Mouse (Mus musculus) small intestine, adult 2 months (tissue): ENCODE measurements around the gene Npas4. TPM values are rescaled to one million over a fixed set of nuclear protein-coding genes. Genes with fewer than 3 reads are reported as not detected.

Experiments used
- H3K27ac ChIP-seq: fragments of 200-500 bp; 2 replicates; pipeline ENCODE4 v1.5.1; 2012; ENCODE audit warnings: low read depth, low read length, control low read depth, inconsistent platforms; ENCODE audit not compliant: insufficient read depth
- H3K27me3 ChIP-seq: fragments of 200-500 bp; 2 replicates; pipeline ENCODE4 v1.6.1; 2012; ENCODE audit warnings: mild to moderate bottlenecking, moderate library complexity, low read length, inconsistent platforms; ENCODE audit not compliant: control insufficient read depth, insufficient read depth
- H3K36me3 ChIP-seq: fragments of 200-500 bp; 2 replicates; pipeline ENCODE4 v1.6.1; 2012; ENCODE audit warnings: mild to moderate bottlenecking, low read length, control low read depth, inconsistent platforms; ENCODE audit not compliant: control insufficient read depth, insufficient read depth
- H3K4me1 ChIP-seq: fragments of 200-500 bp; 2 replicates; pipeline ENCODE4 v1.6.1; 2012; ENCODE audit warnings: low read length, inconsistent platforms, mixed read lengths; ENCODE audit not compliant: control insufficient read depth, insufficient read depth, insufficient read length
- H3K4me3 ChIP-seq: fragments of 200-500 bp; 2 replicates; pipeline ENCODE4 v1.5.1; 2012; ENCODE audit warnings: low read depth, mild to moderate bottlenecking, control low read depth, inconsistent platforms, low read length, moderate library complexity
- CTCF ChIP-seq: fragments of 200-500 bp; IDR thresholded peaks from 2 replicates; pipeline ENCODE4 v1.5.1; 2012; ENCODE audit warnings: low read depth, mild to moderate bottlenecking, control low read depth, inconsistent platforms, low read length, moderate library complexity, mixed read lengths; ENCODE audit not compliant: insufficient replicate concordance, insufficient read length; ENCODE audit errors: extremely low read depth
- POLR2A ChIP-seq: fragments of 200-500 bp; IDR thresholded peaks from 2 replicates; pipeline ENCODE4 v1.6.1; 2012; ENCODE audit warnings: low read depth, mild to moderate bottlenecking, control low read depth, inconsistent platforms, low read length, moderate library complexity
- WGBS: fragments of 180-500 bp; shearing (Covaris S2); methylation state at CpG from one replicate; pipeline ENCODE4 v1.1.7; 2018; 5-methylcytosine and 5-hydroxymethylcytosine counted together
- polyA plus RNA-seq: library from polyadenylated mRNA; depleted of rRNA; stranded (reverse); fragments of >200 nt; gene quantifications from 2 replicates; pipeline ENCODE4 v1.2.3, GENCODE M21; 2012

Npas4 gene
- polyA plus RNA-seq, 1 experiment, result 0.96 TPM

GRCm38 (mm10) chr19:5023621-5024479 lies 33.7 kb upstream of the Npas4 start, which contains the start of gene Slc29a2:
TSS of gene Slc29a2 (plus strand) at chr19:5023860.
- WGBS, result under 1% methylated on average over 62 of the region's 62 CpGs
- H3K27me3 ChIP-seq, result no peaks in the 10 kb centered on the region
- peak within 1 kb of the TSS; percentile 86 for H3K4me3 ChIP-seq
- H3K4me1 ChIP-seq, result peaks cover 5% of the 10 kb centered on the region; the same call in 1 of the 2 replicates
- H3K36me3 ChIP-seq, result no peaks in the 10 kb centered on the region
- TF ChIP-seq POLR2A (peak; percentile 59), CTCF (no peak)
- H3K27ac ChIP-seq, result peak within 1 kb of the TSS; percentile 81

GRCm38 (mm10) chr19:5021416-5021815 lies 31.3 kb upstream of the Npas4 start:
- TF ChIP-seq CTCF (no peak), POLR2A (no peak)
- no peaks in the 10 kb centered on the region for H3K36me3 ChIP-seq
- 91% methylated on average over 2 of the region's 2 CpGs for WGBS
- H3K27me3 ChIP-seq, result no peaks in the 10 kb centered on the region
- H3K4me3 ChIP-seq, result no peak overlapping the region
- peaks cover 5% of the 10 kb centered on the region; the same call in 1 of the 2 replicates for H3K4me1 ChIP-seq
- H3K27ac ChIP-seq, result no peak overlapping the region

- H3K4me3 ChIP-seq, result no peak overlapping the region
- no peak overlapping the region for H3K27ac ChIP-seq
- H3K27me3 ChIP-seq, result no peaks in the 10 kb centered on the region
- H3K36me3 ChIP-seq, result no peaks in the 10 kb centered on the region
- TF ChIP-seq CTCF, result no peak
- TF ChIP-seq POLR2A, result no peak
- 78% methylated on average over 3 of the region's 3 CpGs for WGBS
- no peaks in the 10 kb centered on the region for H3K4me1 ChIP-seq
Observed at GRCm38 (mm10) chr19:5018191-5018590, 28.1 kb upstream of the Npas4 start.

- WGBS, result 81% methylated on average over 4 of the region's 4 CpGs
- TF ChIP-seq CTCF (no peak), POLR2A (no peak)
- no peaks in the 10 kb centered on the region for H3K4me1 ChIP-seq
- H3K4me3 ChIP-seq, result no peak overlapping the region
- H3K36me3 ChIP-seq, result no peaks in the 10 kb centered on the region
- no peaks in the 10 kb centered on the region for H3K27me3 ChIP-seq
- H3K27ac ChIP-seq, result no peak overlapping the region
Observed at GRCm38 (mm10) chr19:5017611-5018010, 27.5 kb upstream of the Npas4 start.

GRCm38 (mm10) chr19:5016782-5017181 lies 26.7 kb upstream of the Npas4 start:
- Histone ChIP-seq H3K4me3 (no peak overlapping the region), H3K27ac (no peak overlapping the region), H3K36me3 (no peaks in the 10 kb centered on the region), H3K27me3 (no peaks in the 10 kb centered on the region), H3K4me1 (no peaks in the 10 kb centered on the region)
- WGBS, result 20% methylated on average over 12 of the region's 12 CpGs
- peak; percentile 86; the same call in 1 of the 2 replicates for TF ChIP-seq CTCF
- no peak for TF ChIP-seq POLR2A

- no peak overlapping the region for H3K27ac ChIP-seq
- no peak overlapping the region for H3K4me3 ChIP-seq
- H3K4me1 ChIP-seq, result no peaks in the 10 kb centered on the region
- no peak for TF ChIP-seq CTCF
- TF ChIP-seq POLR2A, result no peak
- H3K27me3 ChIP-seq, result no peaks in the 10 kb centered on the region
- no peaks in the 10 kb centered on the region for H3K36me3 ChIP-seq
- WGBS, result 21% methylated on average over 10 of the region's 10 CpGs
Observed at GRCm38 (mm10) chr19:5016221-5016742, 26.2 kb upstream of the Npas4 start.

GRCm38 (mm10) chr19:5014961-5015398 lies 24.9 kb upstream of the Npas4 start:
- H3K27ac ChIP-seq, result no peak overlapping the region
- WGBS, result 8% methylated on average over 8 of the region's 8 CpGs
- no peak for TF ChIP-seq POLR2A
- peak; percentile 45; the same call in 1 of the 2 replicates for TF ChIP-seq CTCF
- no peak overlapping the region for H3K4me3 ChIP-seq
- H3K36me3 ChIP-seq, result no peaks in the 10 kb centered on the region
- H3K27me3 ChIP-seq, result no peaks in the 10 kb centered on the region
- no peaks in the 10 kb centered on the region for H3K4me1 ChIP-seq
